Mouse (Mus musculus): Measurements from ENCODE around the gene Akap11. TPM values are rescaled to one million over a fixed set of nuclear protein-coding genes. Genes with fewer than 3 reads are reported as not detected.

Akap11 gene
- polyA plus RNA-seq, 1 experiment from 2014 or later: 12.2 TPM

GRCm38 (mm10) chr14:78525611-78526457 lies 10.8 kb downstream of the Akap11 start:
- ATAC-seq (replicated peaks; ENCODE audit: low FRiP score, low read depth) (no peak; the same call in 1 of the 2 replicates), DNase-seq (ENCODE audit: low spot score) (no peak)
- no peak for TF ChIP-seq CTCF (IDR thresholded peaks at IDR 0.05; ENCODE audit: low read depth)
- Histone ChIP-seq H3K9me3 (replicated peaks; ENCODE audit: low read length) (no peaks in the 10 kb centered on the region), H3K4me2 (ENCODE audit: low read length) (no peak overlapping the region), H3K27me3 (ENCODE audit: insufficient read depth, low read length) (no peaks in the 10 kb centered on the region), H3K9ac (ENCODE audit: low read depth, low read length) (no peak overlapping the region), H3K27ac (peak overlapping the region; percentile 40), H3K4me3 (replicated peaks; ENCODE audit: low read depth, low read length) (no peak overlapping the region), H3K36me3 (ENCODE audit: insufficient read depth, low read length) (no peaks in the 10 kb centered on the region), H3K4me1 (replicated peaks; ENCODE audit: insufficient read depth, low read length) (peaks cover 29% of the 10 kb centered on the region)
- 57% methylated on average over 3 of the region's 3 CpGs for WGBS

- H3K27ac ChIP-seq: no peak overlapping the region
- DNase-seq (ENCODE audit: low spot score): no peak
- H3K36me3 ChIP-seq (ENCODE audit: insufficient read depth, low read length): no peaks in the 10 kb centered on the region
- H3K4me1 ChIP-seq (replicated peaks; ENCODE audit: insufficient read depth, low read length): peaks cover 29% of the 10 kb centered on the region
- no peak overlapping the region for H3K4me2 ChIP-seq (ENCODE audit: low read length)
- TF ChIP-seq CTCF (IDR thresholded peaks at IDR 0.05; ENCODE audit: low read depth): peak; percentile 33; the same call in 1 of the 2 replicates
- H3K27me3 ChIP-seq (ENCODE audit: insufficient read depth, low read length): no peaks in the 10 kb centered on the region
- 87% methylated on average over 2 of the region's 2 CpGs for WGBS
- ATAC-seq (replicated peaks; ENCODE audit: low FRiP score, low read depth): no peak
- no peaks in the 10 kb centered on the region for H3K9me3 ChIP-seq (replicated peaks; ENCODE audit: low read length)
- no peak overlapping the region for H3K4me3 ChIP-seq (replicated peaks; ENCODE audit: low read depth, low read length)
- no peak overlapping the region for H3K9ac ChIP-seq (ENCODE audit: low read depth, low read length)
Measured at GRCm38 (mm10) chr14:78525059-78525458, 11.5 kb downstream of the Akap11 start.

- no peak for DNase-seq (ENCODE audit: low spot score)
- Histone ChIP-seq H3K9me3 (replicated peaks; ENCODE audit: low read length) (no peaks in the 10 kb centered on the region), H3K4me1 (replicated peaks; ENCODE audit: insufficient read depth, low read length) (no peaks in the 10 kb centered on the region), H3K36me3 (ENCODE audit: insufficient read depth, low read length) (peaks cover 39% of the 10 kb centered on the region), H3K27ac (no peak overlapping the region), H3K9ac (ENCODE audit: low read depth, low read length) (no peak overlapping the region), H3K27me3 (ENCODE audit: insufficient read depth, low read length) (no peaks in the 10 kb centered on the region), H3K4me3 (replicated peaks; ENCODE audit: low read depth, low read length) (no peak overlapping the region), H3K4me2 (ENCODE audit: low read length) (no peak overlapping the region)
- 88% methylated on average over 9 of the region's 9 CpGs for WGBS
- peak; percentile 58 for TF ChIP-seq CTCF (IDR thresholded peaks at IDR 0.05; ENCODE audit: low read depth)
- no peak for ATAC-seq (replicated peaks; ENCODE audit: low FRiP score, low read depth)
Measured at GRCm38 (mm10) chr14:78510713-78511112, 25.9 kb downstream of the Akap11 start.

GRCm38 (mm10) chr14:78509791-78510190 lies 26.8 kb downstream of the Akap11 start:
- 94% methylated on average over 6 of the region's 6 CpGs for WGBS
- DNase-seq (ENCODE audit: low spot score) (no peak), ATAC-seq (replicated peaks; ENCODE audit: low FRiP score, low read depth) (no peak)
- no peaks in the 10 kb centered on the region for H3K4me1 ChIP-seq (replicated peaks; ENCODE audit: insufficient read depth, low read length)
- no peaks in the 10 kb centered on the region for H3K9me3 ChIP-seq (replicated peaks; ENCODE audit: low read length)
- no peak overlapping the region for H3K4me2 ChIP-seq (ENCODE audit: low read length)
- TF ChIP-seq CTCF (IDR thresholded peaks at IDR 0.05; ENCODE audit: low read depth): no peak
- peaks cover 45% of the 10 kb centered on the region for H3K36me3 ChIP-seq (ENCODE audit: insufficient read depth, low read length)
- no peak overlapping the region for H3K4me3 ChIP-seq (replicated peaks; ENCODE audit: low read depth, low read length)
- no peak overlapping the region for H3K27ac ChIP-seq
- H3K27me3 ChIP-seq (ENCODE audit: insufficient read depth, low read length): no peaks in the 10 kb centered on the region
- no peak overlapping the region for H3K9ac ChIP-seq (ENCODE audit: low read depth, low read length)

GRCm38 (mm10) chr14:78500578-78500977 lies 36.0 kb downstream of the Akap11 start:
- Histone ChIP-seq H3K4me1 (replicated peaks; ENCODE audit: insufficient read depth, low read length) (no peaks in the 10 kb centered on the region), H3K4me2 (ENCODE audit: low read length) (no peak overlapping the region), H3K27me3 (ENCODE audit: insufficient read depth, low read length) (no peaks in the 10 kb centered on the region), H3K9ac (ENCODE audit: low read depth, low read length) (no peak overlapping the region), H3K9me3 (replicated peaks; ENCODE audit: low read length) (no peaks in the 10 kb centered on the region), H3K4me3 (replicated peaks; ENCODE audit: low read depth, low read length) (no peak overlapping the region), H3K27ac (no peak overlapping the region), H3K36me3 (ENCODE audit: insufficient read depth, low read length) (peaks cover 22% of the 10 kb centered on the region)
- ATAC-seq (replicated peaks; ENCODE audit: low FRiP score, low read depth) (no peak), DNase-seq (ENCODE audit: low spot score) (no peak)
- 75% methylated on average over 3 of the region's 3 CpGs for WGBS
- TF ChIP-seq CTCF (IDR thresholded peaks at IDR 0.05; ENCODE audit: low read depth): peak; percentile 28; the same call in 1 of the 2 replicates

- ATAC-seq (replicated peaks; ENCODE audit: low FRiP score, low read depth) (no peak), DNase-seq (ENCODE audit: low spot score) (no peak)
- 93% methylated on average over 4 of the region's 4 CpGs for WGBS
- H3K4me2 ChIP-seq (ENCODE audit: low read length): no peak overlapping the region
- no peak overlapping the region for H3K4me3 ChIP-seq (replicated peaks; ENCODE audit: low read depth, low read length)
- no peaks in the 10 kb centered on the region for H3K9me3 ChIP-seq (replicated peaks; ENCODE audit: low read length)
- no peaks in the 10 kb centered on the region for H3K27me3 ChIP-seq (ENCODE audit: insufficient read depth, low read length)
- no peak for TF ChIP-seq CTCF (IDR thresholded peaks at IDR 0.05; ENCODE audit: low read depth)
- H3K4me1 ChIP-seq (replicated peaks; ENCODE audit: insufficient read depth, low read length): no peaks in the 10 kb centered on the region
- H3K9ac ChIP-seq (ENCODE audit: low read depth, low read length): no peak overlapping the region
- H3K36me3 ChIP-seq (ENCODE audit: insufficient read depth, low read length): peaks cover 23% of the 10 kb centered on the region
- no peak overlapping the region for H3K27ac ChIP-seq
Measured at GRCm38 (mm10) chr14:78496691-78497090, 39.9 kb downstream of the Akap11 start.

Data from kidney, postnatal 0 days (tissue).